Mouse (Mus musculus): ENCODE measurements at regions not wholly inside any gene's neighbourhood (a gene's known extent, or its start where the extent isn't known, plus 50 kb on each side); places are given as distances from the start of the nearest gene placed in this dataset.

- TF ChIP-seq CTCF (IDR thresholded peaks at IDR 0.05; ENCODE audit: borderline replicate concordance, insufficient read depth, low read depth, low read length) = no peak
- no peak for TF ChIP-seq POLR2A (IDR thresholded peaks at IDR 0.05; ENCODE audit: borderline replicate concordance, insufficient read depth, low read length)
Measured at GRCm38 (mm10) chrX:42401091-42401490, 88.4 kb upstream of the Tex13c2 start.

Data from cerebellum, adult 2 months (tissue).